Mouse (Mus musculus): Measurements from ENCODE around the gene Ppp1r14b. TPM values are rescaled to one million over a fixed set of nuclear protein-coding genes. Genes with fewer than 3 reads are reported as not detected.

Ppp1r14b gene
- polyA plus RNA-seq, 1 experiment from 2014 or later, result 194 TPM

GRCm38 (mm10) chr19:6933436-6934194 is 41.2 kb upstream of the Ppp1r14b start:
- no peak for DNase-seq (ENCODE audit: low spot score)

GRCm38 (mm10) chr19:6934195-6934977 is 40.4 kb upstream of the Ppp1r14b start, which contains the start of gene Kcnk4:
Kcnk4 (minus strand) TSS chr19:6934515.
- H3K4me1 ChIP-seq (ENCODE audit: control insufficient read depth, insufficient read depth, low read length), result peaks cover 5% of the 10 kb centered on the region; the same call in 1 of the 2 replicates
- DNase-seq (ENCODE audit: low spot score), result no peak
- no peaks in the 10 kb centered on the region for H3K36me3 ChIP-seq (ENCODE audit: control insufficient read depth, insufficient read depth, low read length)
- H3K4me2 ChIP-seq (ENCODE audit: low read length), result peak within 1 kb of the TSS; percentile 59
- peaks cover 61% of the 10 kb centered on the region for H3K27me3 ChIP-seq (replicated peaks; ENCODE audit: control insufficient read depth, insufficient read depth, low read length)
- peak within 1 kb of the TSS; percentile 33 for H3K4me3 ChIP-seq (ENCODE audit: low read depth, low read length)
- H3K9me3 ChIP-seq (replicated peaks; ENCODE audit: control insufficient read depth, low read length), result no peaks in the 10 kb centered on the region
- peak within 1 kb of the TSS; percentile 56 for H3K9ac ChIP-seq (ENCODE audit: low read length)
- WGBS, result 9% methylated on average over 23 of the region's 23 CpGs
- H3K27ac ChIP-seq (ENCODE audit: low read depth, low read length), result no peak within 1 kb of the TSS
- peak; percentile 16; the same call in 1 of the 2 replicates for ATAC-seq

More at GRCm38 (mm10) chr19:6933436-6934194, 41.2 kb upstream of the Ppp1r14b start:
- Histone ChIP-seq H3K9me3 (replicated peaks; ENCODE audit: control insufficient read depth, low read length) (no peaks in the 10 kb centered on the region), H3K4me3 (ENCODE audit: low read depth, low read length) (peak overlapping the region; percentile 33), H3K36me3 (ENCODE audit: control insufficient read depth, insufficient read depth, low read length) (no peaks in the 10 kb centered on the region), H3K9ac (ENCODE audit: low read length) (peak overlapping the region; percentile 56), H3K27me3 (replicated peaks; ENCODE audit: control insufficient read depth, insufficient read depth, low read length) (peaks cover 64% of the 10 kb centered on the region), H3K4me1 (ENCODE audit: control insufficient read depth, insufficient read depth, low read length) (peaks cover 5% of the 10 kb centered on the region; the same call in 1 of the 2 replicates), H3K4me2 (ENCODE audit: low read length) (peak overlapping the region; percentile 59), H3K27ac (ENCODE audit: low read depth, low read length) (no peak overlapping the region)
- WGBS, result 5% methylated on average over 55 of the region's 58 CpGs
- peak; percentile 62 for ATAC-seq

GRCm38 (mm10) chr19:6936299-6936698 is 38.5 kb upstream of the Ppp1r14b start:
- WGBS, result 28% methylated on average over 3 of the region's 3 CpGs
- H3K4me3 ChIP-seq (ENCODE audit: low read depth, low read length), result no peak overlapping the region
- H3K4me2 ChIP-seq (ENCODE audit: low read length), result no peak overlapping the region
- no peaks in the 10 kb centered on the region for H3K9me3 ChIP-seq (replicated peaks; ENCODE audit: control insufficient read depth, low read length)
- H3K27me3 ChIP-seq (replicated peaks; ENCODE audit: control insufficient read depth, insufficient read depth, low read length), result peaks cover 49% of the 10 kb centered on the region
- DNase-seq (ENCODE audit: low spot score), result no peak
- H3K9ac ChIP-seq (ENCODE audit: low read length), result no peak overlapping the region
- no peaks in the 10 kb centered on the region for H3K36me3 ChIP-seq (ENCODE audit: control insufficient read depth, insufficient read depth, low read length)
- no peak for ATAC-seq
- H3K27ac ChIP-seq (ENCODE audit: low read depth, low read length), result no peak overlapping the region
- H3K4me1 ChIP-seq (ENCODE audit: control insufficient read depth, insufficient read depth, low read length), result peaks cover 21% of the 10 kb centered on the region

- 77% methylated on average over 16 of the region's 16 CpGs for WGBS
- DNase-seq (ENCODE audit: low spot score) (no peak), ATAC-seq (no peak)
- Histone ChIP-seq H3K9me3 (replicated peaks; ENCODE audit: control insufficient read depth, low read length) (no peaks in the 10 kb centered on the region), H3K9ac (ENCODE audit: low read length) (no peak overlapping the region), H3K4me2 (ENCODE audit: low read length) (no peak overlapping the region), H3K27me3 (replicated peaks; ENCODE audit: control insufficient read depth, insufficient read depth, low read length) (peaks cover 35% of the 10 kb centered on the region), H3K4me3 (ENCODE audit: low read depth, low read length) (no peak overlapping the region), H3K4me1 (ENCODE audit: control insufficient read depth, insufficient read depth, low read length) (peaks cover 25% of the 10 kb centered on the region), H3K27ac (ENCODE audit: low read depth, low read length) (no peak overlapping the region), H3K36me3 (ENCODE audit: control insufficient read depth, insufficient read depth, low read length) (no peaks in the 10 kb centered on the region)
These were observed 37.0 kb upstream of the Ppp1r14b start for GRCm38 (mm10) chr19:6937541-6938465.

- Histone ChIP-seq H3K4me2 (ENCODE audit: low read length) (peak overlapping the region; percentile 97; the same call in 1 of the 2 replicates), H3K9me3 (replicated peaks; ENCODE audit: control insufficient read depth, low read length) (no peaks in the 10 kb centered on the region), H3K4me1 (ENCODE audit: control insufficient read depth, insufficient read depth, low read length) (peaks cover 25% of the 10 kb centered on the region), H3K27me3 (replicated peaks; ENCODE audit: control insufficient read depth, insufficient read depth, low read length) (peaks cover 19% of the 10 kb centered on the region), H3K36me3 (ENCODE audit: control insufficient read depth, insufficient read depth, low read length) (no peaks in the 10 kb centered on the region), H3K27ac (ENCODE audit: low read depth, low read length) (no peak overlapping the region), H3K4me3 (ENCODE audit: low read depth, low read length) (0 out of 2 replicates have a peak overlapping the region, but pooled peaks have one; percentile 77), H3K9ac (ENCODE audit: low read length) (peak overlapping the region; percentile 1)
- DNase-seq (ENCODE audit: low spot score) (no peak), ATAC-seq (no peak)
- WGBS, result 90% methylated on average over 20 of the region's 20 CpGs
These were observed 35.4 kb upstream of the Ppp1r14b start for GRCm38 (mm10) chr19:6939106-6940002.

GRCm38 (mm10) chr19:6940396-6941351 is 34.1 kb upstream of the Ppp1r14b start:
- Histone ChIP-seq H3K9ac (ENCODE audit: low read length) (peak overlapping the region; percentile 86), H3K36me3 (ENCODE audit: control insufficient read depth, insufficient read depth, low read length) (0 out of 2 replicates have a peak, but pooled peaks cover 3% of the 10 kb centered on the region), H3K4me3 (ENCODE audit: low read depth, low read length) (peak overlapping the region; percentile 77), H3K4me2 (ENCODE audit: low read length) (peak overlapping the region; percentile 97), H3K27me3 (replicated peaks; ENCODE audit: control insufficient read depth, insufficient read depth, low read length) (peaks cover 8% of the 10 kb centered on the region), H3K27ac (ENCODE audit: low read depth, low read length) (no peak overlapping the region), H3K9me3 (replicated peaks; ENCODE audit: control insufficient read depth, low read length) (no peaks in the 10 kb centered on the region), H3K4me1 (ENCODE audit: control insufficient read depth, insufficient read depth, low read length) (peaks cover 25% of the 10 kb centered on the region)
- 22% methylated on average over 29 of the region's 29 CpGs for whole genome bisulfite sequencing
- ATAC-seq (peak; percentile 27), DNase-seq (ENCODE audit: low spot score) (no peak)

Measured in forebrain, embryonic 14.5 days (tissue).